Mouse (Mus musculus) left cerebral cortex, adult 11 months (tissue): ENCODE results near the gene Lingo2.
"Not testable (repeated sequence)": the region's sequence is repeated elsewhere in the genome, so short reads cannot be mapped to it uniquely, and the experiment has no call there.

Source experiments
- DNase-seq: peaks from one replicate; pipeline ENCODE4 v3.0.0; 2022; ENCODE audit warnings: low spot score

Gene Lingo2

DNA sequence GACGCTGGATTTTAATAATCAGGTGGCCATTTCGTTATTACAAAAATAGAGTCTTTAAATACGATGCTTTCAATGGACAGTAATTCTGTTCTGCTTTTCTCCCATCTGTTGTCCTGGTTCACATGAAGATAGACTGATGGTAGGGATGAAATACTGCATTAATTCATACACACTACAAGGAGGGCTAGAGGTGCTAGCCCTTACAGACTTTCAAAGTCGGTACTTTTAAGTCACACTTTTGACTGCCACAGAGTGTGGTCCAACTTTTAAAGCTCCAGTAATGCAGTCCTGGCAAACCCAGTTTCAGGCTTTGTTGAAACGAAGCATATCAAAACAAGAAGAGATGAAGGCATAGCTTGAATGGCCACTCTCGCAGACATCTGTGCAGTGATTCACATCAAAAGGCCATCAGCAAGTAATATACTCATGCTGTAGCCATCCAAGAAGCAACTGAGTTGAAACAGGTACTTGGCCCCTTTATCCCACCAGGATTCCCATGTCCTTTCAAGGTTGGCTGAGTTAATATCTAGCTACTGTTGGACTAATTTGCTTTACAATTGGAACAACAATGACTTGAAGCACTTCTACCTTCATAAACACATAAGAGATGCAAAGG is 872.5 kb downstream of the Lingo2 start:
- no peak for DNase-seq

DNA sequence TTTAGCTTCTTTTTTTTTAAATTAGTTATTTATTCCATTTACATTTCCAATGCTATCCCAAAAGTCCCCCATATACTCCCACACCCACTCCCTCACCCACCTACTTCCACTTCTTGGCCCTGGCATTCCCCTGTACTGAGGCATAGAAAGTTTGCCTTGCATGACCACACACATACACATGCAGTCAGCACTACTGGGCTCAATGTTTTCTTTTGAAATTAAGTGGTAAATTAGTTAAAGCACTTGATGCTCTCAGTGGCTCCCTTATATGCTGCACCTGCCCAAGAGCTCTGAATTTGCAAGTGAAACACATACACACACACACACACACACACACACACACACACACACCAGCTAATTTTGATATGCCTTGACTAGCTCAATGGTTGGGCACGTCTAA is 886.8 kb downstream of the Lingo2 start:
- DNase-seq, result not testable (repeated sequence)

DNA sequence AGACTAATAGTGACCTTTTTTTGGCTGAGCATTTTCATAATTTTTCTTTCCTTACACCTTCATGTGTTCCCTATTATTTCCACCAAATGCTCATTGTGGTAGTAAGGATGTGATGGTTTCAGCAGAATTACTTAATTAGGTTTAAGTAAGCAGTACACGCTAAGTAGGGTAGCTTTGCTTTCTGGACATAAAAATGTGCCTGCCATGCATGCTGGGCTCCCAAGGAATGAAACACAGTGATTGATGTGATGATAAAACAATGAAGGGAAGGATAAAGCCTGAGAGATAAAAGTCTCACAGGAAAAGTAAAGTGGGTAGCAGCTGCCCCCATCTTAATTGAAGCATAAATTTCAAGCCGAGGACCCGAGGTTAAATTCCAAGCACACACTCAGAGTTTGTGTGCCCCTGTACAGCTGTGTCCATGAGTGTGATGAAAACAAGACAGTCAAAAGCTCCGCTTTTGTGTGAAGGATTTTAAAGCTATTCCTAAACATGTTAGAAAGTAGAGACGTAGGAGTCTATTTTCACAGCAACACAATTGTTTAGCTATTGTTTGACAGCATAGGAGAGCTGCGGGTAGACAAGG is 898.7 kb downstream of the Lingo2 start:
- DNase-seq, result no peak

DNA sequence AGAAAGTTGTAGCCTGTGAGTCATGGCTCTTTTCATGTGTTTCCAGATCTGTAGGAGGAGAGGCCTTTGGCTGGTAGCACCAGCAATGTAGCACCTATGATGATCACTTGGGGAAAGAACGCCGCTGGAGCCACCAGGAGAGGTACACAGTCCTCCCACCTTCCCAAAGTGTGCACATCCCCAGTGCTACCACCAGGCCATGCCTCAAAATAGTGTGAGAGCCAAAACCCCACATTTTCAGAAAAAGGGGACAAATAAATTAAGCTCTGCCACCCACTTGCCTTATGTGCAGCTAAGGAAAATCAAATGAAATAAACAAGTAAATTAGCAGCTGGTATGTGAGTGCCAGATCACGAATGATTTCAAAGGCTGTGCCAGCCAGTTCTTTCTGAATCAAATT is 911.2 kb downstream of the Lingo2 start:
- peak; percentile 24 for DNase-seq

DNA sequence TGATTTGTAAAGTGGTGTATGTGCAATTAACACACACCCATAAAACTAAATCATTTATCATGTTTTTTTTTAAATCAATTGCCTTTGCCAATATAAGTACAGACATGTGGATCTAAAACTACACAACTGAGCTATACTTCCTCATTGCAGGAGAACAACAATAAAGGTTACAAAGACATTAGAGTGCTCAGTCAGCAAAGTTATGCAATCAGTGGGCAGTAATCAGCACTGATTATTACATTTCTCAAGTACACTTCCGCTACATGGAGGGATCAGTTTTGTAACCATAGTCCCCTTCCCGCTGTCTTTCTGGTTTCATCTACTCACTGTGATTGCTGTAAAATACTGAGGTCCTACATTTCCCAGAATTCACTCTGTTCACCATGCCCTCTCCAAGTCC is 912.8 kb downstream of the Lingo2 start:
- DNase-seq, result no peak

DNA sequence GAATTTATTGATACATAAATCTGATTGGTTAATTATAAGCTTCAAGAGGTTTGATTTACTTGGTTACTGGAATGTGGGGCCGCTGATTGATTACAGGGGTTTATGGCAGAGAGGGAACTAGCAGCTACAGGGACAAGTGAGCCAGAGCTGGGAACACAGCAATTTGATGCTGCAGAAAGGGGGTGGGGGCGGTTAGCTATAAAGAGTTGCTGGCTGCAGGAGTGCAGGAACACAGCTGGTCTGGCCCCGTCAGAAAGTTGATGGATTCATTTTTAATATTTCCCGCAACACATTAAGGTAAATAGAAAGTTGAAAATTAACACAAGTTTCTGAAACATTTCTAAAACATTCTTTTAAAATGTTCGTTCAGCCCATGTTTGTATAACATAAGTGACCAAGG is 919.5 kb downstream of the Lingo2 start:
- DNase-seq, result no peak

DNA sequence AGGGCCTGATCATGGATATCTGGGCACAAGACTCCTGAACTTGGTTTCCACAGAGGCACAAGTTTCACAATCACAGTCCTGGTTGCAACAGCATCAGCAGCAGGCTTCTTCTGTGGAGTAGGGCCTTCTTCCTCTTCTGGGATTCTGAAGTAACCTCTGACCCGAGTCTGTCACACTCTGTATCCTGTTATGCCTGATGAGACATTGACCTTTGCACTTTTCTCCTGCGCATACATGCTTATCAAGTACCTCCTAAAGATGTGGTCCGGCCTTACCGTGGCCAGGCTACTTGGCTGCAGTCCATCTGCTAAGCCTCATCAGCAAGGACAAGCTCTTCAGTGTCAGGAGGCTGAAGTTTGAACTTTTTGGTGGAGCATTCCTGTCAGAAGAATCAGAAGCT is 937.4 kb downstream of the Lingo2 start:
- no peak for DNase-seq

DNA sequence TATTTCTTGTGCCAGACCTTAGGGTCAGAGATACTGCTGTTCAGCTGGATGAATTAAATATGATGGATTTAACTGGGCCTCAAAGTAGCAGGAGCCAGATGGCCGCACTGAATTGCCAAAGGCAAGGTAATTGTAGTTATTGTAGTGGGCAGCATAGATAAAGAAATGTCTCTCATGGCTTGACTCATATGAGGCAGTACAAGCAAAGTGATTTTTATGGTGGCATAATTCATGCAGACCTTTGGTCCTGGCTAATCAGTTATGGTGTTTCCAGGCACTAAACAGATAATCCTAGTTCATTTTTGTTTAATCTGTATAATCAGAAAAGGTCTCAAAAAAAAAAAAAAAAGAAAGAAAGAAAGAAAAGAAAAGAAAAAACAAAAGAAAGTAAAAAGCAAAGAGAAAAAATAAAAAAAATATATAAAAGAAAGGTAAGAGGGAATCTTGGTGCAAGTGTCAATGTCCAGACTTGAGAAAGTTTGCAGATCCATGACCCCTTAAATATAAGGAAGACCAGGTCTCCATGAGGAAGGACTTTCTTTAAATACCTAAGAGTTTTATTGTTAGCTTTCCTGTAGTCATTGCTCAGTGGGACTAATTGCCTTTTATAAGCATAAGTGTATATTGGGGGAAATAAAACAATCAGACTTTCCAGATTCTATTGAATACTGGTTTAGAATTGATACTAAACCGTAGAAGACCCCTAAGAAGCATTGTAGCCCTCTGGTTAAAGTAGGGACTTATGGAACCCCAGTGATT is 959.4 kb downstream of the Lingo2 start:
- DNase-seq, result no peak

DNA sequence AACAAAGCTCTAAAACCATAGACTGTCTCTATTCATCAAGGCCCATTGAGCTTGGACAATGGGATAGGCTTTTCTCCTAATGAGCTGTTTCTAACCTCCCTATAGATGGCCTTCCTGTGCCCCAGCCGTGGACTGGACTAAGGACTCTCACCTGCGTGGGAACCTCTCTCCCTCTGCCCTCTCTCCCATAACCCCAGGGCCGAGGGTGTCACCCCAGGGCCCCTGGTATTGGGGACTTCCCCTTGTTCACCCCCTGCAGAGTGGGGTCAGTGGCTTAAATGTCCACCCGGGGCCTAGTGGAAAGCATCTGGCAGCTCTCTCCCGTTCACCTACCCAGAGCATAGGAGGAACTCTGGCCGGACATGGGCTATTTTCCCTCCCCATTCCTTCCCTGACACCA is 965.5 kb downstream of the Lingo2 start:
- no peak for DNase-seq

DNA sequence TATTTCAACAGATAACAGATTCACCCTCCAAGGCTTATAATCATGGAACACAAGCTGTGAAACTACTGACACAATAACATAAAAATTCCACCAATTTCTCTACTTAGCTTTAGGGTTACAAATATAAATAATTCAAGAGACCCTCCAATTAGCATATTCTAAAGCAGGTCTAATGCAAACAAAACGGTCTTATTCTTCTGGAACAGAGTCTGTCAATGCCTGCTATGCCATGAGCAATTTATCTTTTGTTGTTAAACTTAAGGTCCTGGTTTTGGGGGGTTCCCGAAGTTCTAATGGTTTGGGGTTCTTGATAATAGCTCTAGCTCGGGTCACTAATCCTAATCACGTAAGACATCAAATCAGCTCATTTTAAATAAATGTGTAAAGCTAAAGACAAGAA is 988.0 kb downstream of the Lingo2 start:
- DNase-seq, result no peak

DNA sequence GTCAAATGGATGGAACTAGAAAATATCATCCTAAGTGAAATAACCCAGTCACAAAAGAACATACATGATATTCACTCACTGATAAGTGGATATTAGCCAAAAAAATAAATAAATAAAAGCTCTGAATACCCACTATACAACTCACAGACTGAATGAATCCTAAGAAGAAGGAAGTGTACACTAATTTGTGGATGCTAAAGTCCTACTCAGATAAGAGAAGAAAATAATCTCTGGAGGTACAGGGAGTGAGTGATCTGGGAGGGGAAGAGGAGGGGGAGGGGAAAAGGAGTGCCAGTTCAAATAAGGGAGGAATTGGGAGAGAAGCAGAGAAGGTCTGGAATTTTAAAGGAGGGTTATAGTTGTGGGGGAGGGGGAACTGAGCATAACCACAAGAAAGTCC is 999.7 kb downstream of the Lingo2 start:
- no peak for DNase-seq

DNA sequence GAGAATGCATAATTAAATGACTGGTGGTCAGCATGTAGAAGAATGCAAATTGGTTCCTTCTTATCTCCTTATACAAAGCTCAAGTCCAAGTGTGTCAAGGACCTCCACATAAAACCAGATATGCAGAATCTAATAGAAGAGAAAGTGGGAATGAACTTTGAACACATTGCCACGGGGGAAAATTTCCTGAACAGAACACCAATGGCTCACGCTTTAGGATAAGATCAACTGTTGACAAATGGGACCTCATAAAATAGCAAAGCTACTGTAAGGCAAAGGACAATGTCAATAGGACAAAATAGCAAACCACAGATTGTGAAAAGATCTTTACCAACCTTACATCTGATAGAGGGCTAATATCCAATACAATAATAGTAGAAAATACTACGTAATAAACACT is 1000.3 kb downstream of the Lingo2 start:
- DNase-seq, result no peak

DNA sequence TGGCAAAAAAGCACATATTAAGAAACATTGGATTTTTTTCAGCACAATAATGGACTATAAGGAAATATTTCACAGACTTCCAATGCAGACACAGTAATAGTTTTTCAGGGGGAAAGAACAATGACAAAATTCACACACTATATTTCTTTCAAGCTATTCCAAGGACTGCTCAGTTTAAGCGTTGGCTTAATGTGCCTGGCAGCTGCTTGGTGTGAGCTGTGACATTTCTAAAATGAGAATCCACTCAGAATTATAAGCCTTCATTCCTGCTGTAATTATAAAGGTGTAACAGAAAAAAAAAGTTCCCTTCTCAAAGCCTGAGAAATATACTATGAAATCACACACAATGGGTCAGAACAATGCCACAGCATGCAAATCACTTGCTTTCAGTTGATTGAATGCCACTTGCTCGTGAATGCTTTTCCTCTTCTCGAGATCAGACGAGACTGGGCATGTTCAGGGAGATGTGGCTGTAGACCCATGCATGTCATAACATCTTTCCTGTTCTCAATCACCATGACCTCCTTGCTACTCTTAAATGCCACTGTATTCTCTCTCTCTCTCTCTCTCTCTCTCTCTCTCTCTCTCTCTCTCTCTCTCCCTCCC is 1017.4 kb downstream of the Lingo2 start:
- no peak for DNase-seq

DNA sequence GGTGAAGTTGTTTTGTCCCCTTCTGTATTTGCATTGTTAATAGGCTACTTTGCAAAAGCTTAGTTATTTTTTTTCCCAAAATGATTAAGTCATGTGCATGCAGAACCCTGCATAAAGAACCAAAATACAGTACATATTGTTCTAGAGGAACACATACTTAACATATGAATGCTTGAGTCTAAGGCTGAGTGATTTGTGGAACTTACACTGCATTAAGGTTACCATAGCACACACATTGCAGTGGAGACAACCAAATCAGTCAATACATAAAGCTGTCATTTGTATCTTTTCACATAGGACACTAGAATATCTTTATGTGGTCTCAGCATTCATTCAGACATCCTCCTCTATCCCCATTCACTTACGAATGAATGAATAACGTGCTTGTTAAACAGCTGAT is 1023.8 kb downstream of the Lingo2 start:
- DNase-seq, result no peak

DNA sequence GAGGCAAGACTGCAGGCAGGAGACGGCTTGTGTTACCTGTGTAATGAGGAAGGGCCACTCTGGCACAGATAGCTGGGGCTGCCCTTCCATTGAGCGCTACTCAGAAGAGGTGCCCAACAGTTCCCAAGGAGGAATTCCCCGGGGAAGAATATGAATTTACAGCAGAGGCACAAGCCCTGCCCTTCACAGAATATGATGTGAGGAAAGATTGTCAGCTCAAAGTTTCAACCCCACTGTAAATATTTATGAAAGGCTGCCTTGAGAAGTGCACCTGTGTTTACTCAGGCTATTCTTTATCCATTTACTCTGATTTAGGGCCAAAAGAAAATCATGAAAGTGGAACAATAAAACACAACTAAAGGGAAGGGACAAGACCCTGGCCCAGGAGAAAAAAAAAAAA is 1034.1 kb downstream of the Lingo2 start:
- no peak for DNase-seq

DNA sequence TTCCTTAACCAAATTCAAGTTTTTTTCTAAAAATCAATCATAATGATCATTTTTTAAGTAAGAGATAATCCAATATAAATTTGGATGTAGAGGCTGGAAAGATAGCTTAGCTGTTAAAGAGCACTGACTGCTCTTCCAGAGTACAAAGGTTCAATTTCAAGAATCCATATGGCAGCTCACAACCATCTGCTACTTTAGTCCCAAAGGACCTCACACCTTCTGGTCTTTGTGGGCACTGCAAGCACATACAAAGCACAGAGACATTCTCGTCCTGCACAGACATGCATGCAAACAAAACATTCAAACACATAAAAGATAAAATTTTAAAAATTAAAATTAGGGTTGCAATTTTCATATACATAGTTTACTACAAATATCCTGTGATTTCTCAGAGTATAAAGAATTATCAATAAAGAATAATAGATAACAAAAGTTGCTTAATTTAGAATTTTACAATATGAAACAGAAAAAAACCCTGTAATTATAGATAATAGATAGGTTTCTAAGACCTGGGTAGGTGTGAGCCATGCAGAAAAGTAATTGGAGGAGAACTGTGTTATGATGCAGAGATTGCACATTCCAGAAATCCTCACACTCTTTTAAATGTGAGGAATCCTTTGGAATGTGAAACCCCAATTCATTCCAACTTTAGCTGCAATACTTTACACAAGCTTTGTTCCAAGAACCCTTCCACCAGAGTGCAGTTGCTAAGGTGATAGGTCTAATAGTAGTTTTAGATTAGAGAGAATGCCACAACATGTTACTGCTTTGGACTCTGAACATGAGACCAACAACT is 1053.6 kb downstream of the Lingo2 start:
- DNase-seq, result no peak

DNA sequence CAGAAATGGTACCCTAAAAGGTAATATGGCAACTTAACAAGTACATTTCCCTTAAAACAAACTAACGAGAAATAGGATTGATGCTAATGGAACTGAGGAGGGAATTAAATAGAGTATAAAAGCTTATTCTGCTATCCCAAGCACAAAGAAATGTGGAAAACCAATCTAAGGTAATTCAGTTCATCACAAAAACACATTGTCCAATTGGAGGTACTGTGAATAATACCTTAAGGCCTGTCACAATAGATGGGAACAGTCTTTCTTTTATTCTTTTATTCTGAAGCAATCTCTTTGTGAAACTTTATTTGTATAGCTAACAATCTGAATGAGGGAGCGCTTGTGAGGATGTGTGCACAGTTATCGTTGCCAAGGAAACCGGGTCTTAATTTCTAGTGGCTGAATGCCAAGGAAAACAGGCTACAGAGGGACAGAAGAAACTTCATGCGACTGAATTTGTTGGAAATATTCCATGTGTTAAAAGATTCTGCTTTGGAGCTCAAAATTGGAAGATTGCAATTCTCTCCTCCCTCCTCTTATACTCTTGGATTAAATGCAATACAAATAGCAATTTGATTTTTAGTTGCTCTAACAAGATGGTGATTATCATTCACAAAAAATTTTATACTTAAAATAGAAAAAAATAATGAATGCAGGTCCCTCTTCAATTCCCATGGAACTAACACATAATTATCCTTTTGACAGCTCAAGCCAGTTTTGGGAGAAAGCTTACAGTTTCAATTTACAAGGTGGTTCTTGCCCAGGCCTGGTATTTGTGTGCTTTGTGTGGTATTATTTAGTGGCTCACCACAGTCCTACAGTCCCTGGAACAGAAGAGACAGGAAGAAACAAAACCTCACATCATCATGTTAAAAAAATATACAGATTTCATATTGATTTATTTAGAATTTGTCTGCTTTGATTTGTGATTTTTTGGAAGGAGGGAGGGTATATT is 1065.7 kb downstream of the Lingo2 start:
- DNase-seq, result no peak

DNA sequence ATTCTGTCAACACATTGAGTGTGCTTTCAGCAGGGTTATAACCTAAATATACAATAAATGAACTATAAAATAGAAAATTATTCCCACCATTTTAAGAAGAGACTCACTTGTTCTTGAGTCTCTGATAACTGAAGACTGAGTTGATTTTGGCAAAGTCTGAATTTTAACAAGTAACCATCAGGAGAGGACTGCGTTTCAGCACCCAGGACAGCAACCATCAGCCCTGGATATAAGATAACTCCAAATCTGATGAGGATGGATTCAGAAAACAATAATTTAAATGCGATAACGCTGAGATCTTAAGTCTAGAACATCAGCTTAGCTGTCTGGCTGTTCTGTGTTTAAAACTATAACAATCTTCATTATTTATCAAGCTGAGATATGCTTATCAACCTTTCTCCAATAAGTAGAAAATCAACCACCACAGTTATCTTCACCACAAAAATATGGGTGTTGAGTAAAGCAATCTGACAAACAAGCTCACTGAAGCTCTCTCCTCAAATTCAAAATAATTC is 1066.5 kb downstream of the Lingo2 start:
- DNase-seq, result no peak

DNA sequence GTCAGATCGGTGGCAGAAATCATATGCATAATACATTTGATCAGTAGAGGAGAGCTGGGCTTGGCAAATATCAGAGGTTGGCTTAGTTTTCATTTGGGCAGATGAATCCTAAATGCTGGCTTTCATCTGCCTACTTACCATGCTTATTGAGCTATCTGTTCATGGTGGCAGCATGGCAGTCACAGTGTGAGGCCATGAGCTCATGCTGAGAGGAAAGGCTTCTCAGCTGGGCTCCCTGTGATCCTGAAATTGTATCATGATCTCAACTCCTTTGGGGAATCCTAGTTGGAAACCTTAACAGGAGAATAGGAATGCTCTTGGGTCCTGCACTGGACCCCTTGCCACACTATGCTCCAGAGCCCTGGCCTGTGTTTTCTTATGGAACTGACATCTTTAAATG is 1105.0 kb downstream of the Lingo2 start:
- no peak for DNase-seq

DNA sequence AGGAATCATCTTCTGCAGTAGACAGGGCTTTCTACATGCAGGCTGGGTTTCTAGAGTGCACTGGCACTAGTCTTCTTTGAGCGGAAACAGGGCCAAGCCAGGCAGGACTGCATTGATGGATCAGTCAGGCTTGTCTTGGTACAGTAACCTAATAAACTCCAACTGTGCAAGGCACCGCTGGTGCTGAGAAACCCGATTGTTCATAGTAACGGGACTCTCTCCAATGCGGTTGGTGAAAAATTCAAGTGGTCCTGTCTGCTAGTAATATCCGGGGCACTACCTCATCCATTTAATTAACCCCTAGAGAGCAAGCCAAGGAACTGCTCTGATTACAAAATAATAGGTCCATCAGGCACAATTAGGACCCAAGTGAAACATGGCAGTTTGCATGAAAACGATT is 1106.4 kb downstream of the Lingo2 start:
- peak; percentile 15 for DNase-seq

DNA sequence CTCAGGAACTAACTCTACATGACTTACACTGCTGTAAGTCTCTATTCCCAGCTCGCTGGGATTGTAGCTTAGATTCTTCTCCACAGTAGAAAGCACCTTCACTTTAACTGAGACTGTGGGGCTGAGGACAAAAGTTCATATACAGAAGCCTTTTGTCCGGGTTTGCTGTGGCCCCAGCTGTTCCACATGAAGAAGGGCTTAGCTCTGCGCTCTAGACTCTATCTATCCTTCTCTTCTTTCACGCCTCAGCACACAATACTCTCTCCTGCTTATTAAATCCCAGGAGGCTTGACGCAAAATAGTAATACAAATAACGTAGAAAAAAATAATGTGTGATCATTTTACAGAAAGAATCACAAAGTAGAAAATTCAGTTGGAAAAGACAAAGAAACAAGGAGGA is 1107.0 kb downstream of the Lingo2 start:
- no peak for DNase-seq
